Mouse (Mus musculus) inflammation-experienced regulatory T-cells, adult 6 months (primary cell): ENCODE measurements at regions not wholly inside any gene's neighbourhood (a gene's known extent, or its start where the extent isn't known, plus 50 kb on each side); places are given as distances from the start of the nearest gene placed in this dataset.
A peak's percentile ranks its signal among the peaks of the same experiment; 100 is the strongest.

Experiments used
- ATAC-seq: one replicate; pipeline ENCODE4 v1.8.0; 2017

- ATAC-seq = no peak
Observed at GRCm38 (mm10) chr15:94219907-94220306, 245.3 kb downstream of the Adamts20 start.

GRCm38 (mm10) chr15:94216703-94217102 lies 248.5 kb downstream of the Adamts20 start:
- ATAC-seq = no peak

- peak; percentile 81 for ATAC-seq
Observed at GRCm38 (mm10) chr15:94214440-94214839, 250.8 kb downstream of the Adamts20 start.

GRCm38 (mm10) chr15:94213393-94213792 lies 251.8 kb downstream of the Adamts20 start:
- ATAC-seq = peak; percentile 70

GRCm38 (mm10) chr15:94208476-94208875 lies 256.7 kb downstream of the Adamts20 start:
- no peak for ATAC-seq

- ATAC-seq = no peak
Observed at GRCm38 (mm10) chr15:94206454-94206853, 258.8 kb downstream of the Adamts20 start.

GRCm38 (mm10) chr15:94205309-94205893 lies 259.8 kb downstream of the Adamts20 start:
- no peak for ATAC-seq

GRCm38 (mm10) chr15:94190081-94190488 lies 275.1 kb downstream of the Adamts20 start:
- ATAC-seq = no peak

- ATAC-seq = no peak
Observed at GRCm38 (mm10) chr15:94187588-94187987, 277.6 kb downstream of the Adamts20 start.

GRCm38 (mm10) chr15:94183663-94184375 lies 281.4 kb downstream of the Adamts20 start:
- ATAC-seq = no peak

- ATAC-seq = no peak
Observed at GRCm38 (mm10) chr15:94174083-94174482, 291.1 kb downstream of the Adamts20 start.

GRCm38 (mm10) chr15:94160806-94161205 lies 304.4 kb downstream of the Adamts20 start:
- ATAC-seq = no peak

GRCm38 (mm10) chr15:94139534-94139958 lies 325.7 kb downstream of the Adamts20 start:
- ATAC-seq = no peak

- ATAC-seq = no peak
Observed at GRCm38 (mm10) chr15:94137159-94137952, 327.9 kb downstream of the Adamts20 start.

- no peak for ATAC-seq
Observed at GRCm38 (mm10) chr15:94112801-94113200, 352.4 kb downstream of the Adamts20 start.

GRCm38 (mm10) chr15:94107186-94107716 lies 358.0 kb downstream of the Adamts20 start:
- ATAC-seq = no peak

- no peak for ATAC-seq
Observed at GRCm38 (mm10) chr15:94090644-94091043, 374.6 kb downstream of the Adamts20 start.

GRCm38 (mm10) chr15:94089856-94090255 lies 375.4 kb downstream of the Adamts20 start:
- peak; percentile 68 for ATAC-seq

GRCm38 (mm10) chr15:94082369-94082768 lies 382.8 kb downstream of the Adamts20 start:
- ATAC-seq = no peak

GRCm38 (mm10) chr15:94077056-94077455 lies 388.2 kb downstream of the Adamts20 start:
- no peak for ATAC-seq

GRCm38 (mm10) chr15:94074161-94074950 lies 390.9 kb downstream of the Adamts20 start:
- no peak for ATAC-seq

- no peak for ATAC-seq
Observed at GRCm38 (mm10) chr15:94067721-94068120, 397.5 kb downstream of the Adamts20 start.
